Mouse (Mus musculus) CH12.LX (cell line): ENCODE measurements at regions not wholly inside any gene's neighbourhood (a gene's known extent, or its start where the extent isn't known, plus 50 kb on each side); places are given as distances from the start of the nearest gene placed in this dataset.

Source experiments
- DNase-seq: peaks from one replicate; pipeline ENCODE4 v3.0.0-alpha.2; 2013; ENCODE audit errors: extremely low read depth
- H3K27ac ChIP-seq: 2 replicates; pipeline ENCODE4 v1.5.1; 2012; ENCODE audit warnings: low read depth, mild to moderate bottlenecking, control low read depth, moderate library complexity; ENCODE audit not compliant: insufficient read depth
- H3K27me3 ChIP-seq: replicated peaks from 2 replicates; pipeline ENCODE3; 2012; ENCODE audit warnings: inconsistent platforms
- H3K36me3 ChIP-seq, 2 experiments: replicated peaks in 1 of 2; 2 replicates each; pipeline versions ENCODE3 to v1.6.1; 2012; ENCODE audit warnings: inconsistent platforms in 1 of 2, low read length in 1 of 2, mild to moderate bottlenecking in 1 of 2, mixed read lengths in 1 of 2, moderate library complexity in 1 of 2; ENCODE audit not compliant: control insufficient read depth in 1 of 2, insufficient read depth in 1 of 2
- H3K4me1 ChIP-seq, 2 experiments: 2 replicates each; pipeline ENCODE4 v1.6.1; 2012; ENCODE audit warnings: inconsistent platforms in 1 of 2, moderate library complexity in 1 of 2; ENCODE audit not compliant: insufficient read depth in 2 of 2, control insufficient read depth in 1 of 2
- H3K4me2 ChIP-seq: 2 replicates; pipeline ENCODE4 v1.6.1; 2012; ENCODE audit warnings: low read depth, mild to moderate bottlenecking, control low read depth; ENCODE audit not compliant: poor library complexity, insufficient read depth, severe bottlenecking
- H3K4me3 ChIP-seq, 3 experiments: fragments of 150-350 bp in 1 of 3; sonication (generic) in 1 of 3; replicated peaks in 1 of 3; 2 replicates each; pipeline versions ENCODE3 to v1.5.1; 2011 to 2012; ENCODE audit warnings: low read depth in 2 of 3, low read length in 2 of 3, mild to moderate bottlenecking in 2 of 3, moderate library complexity in 2 of 3, control low read depth in 1 of 3, improper control_type of control experiment in 1 of 3, inconsistent platforms in 1 of 3, mixed read lengths in 1 of 3; ENCODE audit not compliant: poor library complexity in 1 of 3
- H3K79me2 ChIP-seq: replicated peaks from 2 replicates; pipeline ENCODE4 v1.6.1; 2012; ENCODE audit warnings: mild to moderate bottlenecking, moderate library complexity; ENCODE audit not compliant: control insufficient read depth, poor library complexity, insufficient read depth, severe bottlenecking; ENCODE audit errors: extremely low read depth
- H3K9ac ChIP-seq: 2 replicates; pipeline ENCODE4 v1.6.1; 2012; ENCODE audit warnings: low read depth, mild to moderate bottlenecking, control low read depth, moderate library complexity; ENCODE audit not compliant: insufficient read depth
- H3K9me3 ChIP-seq: replicated peaks from 2 replicates; pipeline ENCODE3; 2012; ENCODE audit warnings: low read length, inconsistent platforms, mixed read lengths
- BHLHE40 ChIP-seq: IDR thresholded peaks from 2 replicates; pipeline ENCODE4 v1.6.1; 2011; ENCODE audit warnings: mild to moderate bottlenecking, low read depth, low read length, improper control_type of control experiment
- CHD1 ChIP-seq: IDR thresholded peaks from 2 replicates; pipeline ENCODE4 v1.6.1; 2012; ENCODE audit warnings: low read depth, low read length, improper control_type of control experiment, inconsistent platforms
- CHD2 ChIP-seq: IDR thresholded peaks from 2 replicates; pipeline ENCODE4 v1.6.1; 2011; ENCODE audit warnings: low read length, improper control_type of control experiment
- CTCF ChIP-seq, 2 experiments: IDR thresholded peaks in 1 of 2; conservative IDR thresholded peaks in 1 of 2; 2 replicates each; pipeline ENCODE4 v1.5.1; 2011 to 2012; ENCODE audit warnings: low read depth in 2 of 2, low read length in 2 of 2, improper control_type of control experiment in 1 of 2, inconsistent platforms in 1 of 2, mild to moderate bottlenecking in 1 of 2, moderate library complexity in 1 of 2
- ETS1 ChIP-seq: conservative IDR thresholded peaks from 2 replicates; pipeline ENCODE4 v1.6.1; 2012; ENCODE audit warnings: low read depth, mild to moderate bottlenecking, inconsistent platforms, low read length, improper control_type of control experiment, moderate library complexity
- HCFC1 ChIP-seq: IDR thresholded peaks from 2 replicates; pipeline ENCODE4 v1.6.1; 2012; ENCODE audit warnings: low read depth, mild to moderate bottlenecking, inconsistent platforms, low read length, improper control_type of control experiment
- JUN ChIP-seq: IDR thresholded peaks from 2 replicates; pipeline ENCODE4 v1.6.1; 2011; ENCODE audit warnings: low read depth, mild to moderate bottlenecking, low read length, improper control_type of control experiment, moderate library complexity; ENCODE audit not compliant: insufficient read depth
- MAFK ChIP-seq: IDR thresholded peaks from 2 replicates; pipeline ENCODE4 v1.6.1; 2011; ENCODE audit warnings: low read length, improper control_type of control experiment; ENCODE audit not compliant: insufficient replicate concordance
- MAZ ChIP-seq: IDR thresholded peaks from 2 replicates; pipeline ENCODE4 v1.6.1; 2012; ENCODE audit warnings: low read depth, mild to moderate bottlenecking, inconsistent platforms, low read length, improper control_type of control experiment, moderate library complexity
- MEF2A ChIP-seq: IDR thresholded peaks from 2 replicates; pipeline ENCODE4 v1.6.1; 2014; ENCODE audit warnings: low read depth, mild to moderate bottlenecking, inconsistent platforms, low read length, improper control_type of control experiment, borderline replicate concordance
- MXI1 ChIP-seq: IDR thresholded peaks from 2 replicates; pipeline ENCODE4 v1.6.1; 2011; ENCODE audit warnings: mild to moderate bottlenecking, low read depth, low read length, improper control_type of control experiment
- MYC ChIP-seq: IDR thresholded peaks from 2 replicates; pipeline ENCODE4 v1.6.1; 2011; ENCODE audit warnings: low read depth, mild to moderate bottlenecking, improper control_type of control experiment, low read length
- NELFE ChIP-seq: IDR thresholded peaks from 2 replicates; pipeline ENCODE4 v1.6.1; 2011; ENCODE audit warnings: low read depth, low read length, improper control_type of control experiment
- NRF1 ChIP-seq: IDR thresholded peaks from 2 replicates; pipeline ENCODE4 v1.6.1; 2014; ENCODE audit warnings: low read depth, mild to moderate bottlenecking, inconsistent platforms, low read length, improper control_type of control experiment, moderate library complexity
- POLR2A ChIP-seq: IDR thresholded peaks from 2 replicates; pipeline ENCODE4 v1.6.1; 2011; ENCODE audit warnings: low read depth, mild to moderate bottlenecking, improper control_type of control experiment, low read length
- RAD21 ChIP-seq: IDR thresholded peaks from 2 replicates; pipeline ENCODE4 v1.6.1; 2011; ENCODE audit warnings: low read depth, mild to moderate bottlenecking, low read length, improper control_type of control experiment, moderate library complexity
- RCOR1 ChIP-seq: conservative IDR thresholded peaks from 2 replicates; pipeline ENCODE4 v1.6.1; 2012; ENCODE audit warnings: low read depth, mild to moderate bottlenecking, inconsistent platforms, low read length, improper control_type of control experiment
- USF1 ChIP-seq: IDR thresholded peaks from 2 replicates; pipeline ENCODE4 v1.6.1; 2014; ENCODE audit warnings: low read depth, mild to moderate bottlenecking, inconsistent platforms, low read length, improper control_type of control experiment
- ZC3H11A ChIP-seq: IDR thresholded peaks from 2 replicates; pipeline ENCODE4 v1.6.1; 2012; ENCODE audit warnings: low read depth, mild to moderate bottlenecking, inconsistent platforms, low read length, improper control_type of control experiment
- ZKSCAN1 ChIP-seq: IDR thresholded peaks from 2 replicates; pipeline ENCODE4 v1.6.1; 2012; ENCODE audit warnings: low read depth, inconsistent platforms, low read length, improper control_type of control experiment, borderline replicate concordance
- ZMIZ1 ChIP-seq: IDR thresholded peaks from 2 replicates; pipeline ENCODE4 v1.6.1; 2012; ENCODE audit warnings: low read depth, mild to moderate bottlenecking, inconsistent platforms, low read length, improper control_type of control experiment
- dilution Hi-C: fragments of 300-500 bp; cut with MboI; formaldehyde crosslinking; loops from 2 replicates; pipeline ENCODE4 v1.14.3; 2020; ENCODE audit warnings: low sequenced_read_pairs; ENCODE audit not compliant: extremely low pct_unique_long_range_greater_than_20kb, extremely low pct_ligation_motif_present
- in situ Hi-C: fragments of 300-500 bp; cut with MboI; formaldehyde crosslinking; loops from 3 replicates; pipeline ENCODE4 v1.14.3; 2019; ENCODE audit warnings: low sequenced_read_pairs, low pct_ligation_motif_present, low pct_unique_long_range_greater_than_20kb, mixed read lengths

DNA sequence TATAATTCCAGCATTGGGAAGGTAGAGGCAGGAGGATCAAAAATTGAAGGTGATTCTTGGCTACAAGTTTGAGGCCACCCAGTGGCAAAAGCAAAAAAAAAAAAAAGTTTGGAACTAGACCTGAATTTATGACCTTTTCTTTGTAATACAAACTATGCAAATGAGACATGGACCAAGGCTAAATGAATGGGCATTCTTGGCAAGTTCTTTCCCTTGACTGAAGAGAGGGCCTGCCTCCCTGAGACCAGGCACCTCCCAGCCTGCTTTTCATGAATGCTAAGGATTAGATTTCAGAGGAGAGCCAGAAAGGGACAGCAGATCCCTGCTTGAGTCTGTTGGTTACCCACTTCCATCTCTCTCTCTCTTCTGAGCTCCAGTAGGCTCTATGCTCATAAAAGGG, 97.8 kb upstream of the Arntl start:
- DNase-seq: no peak
- no peaks in the 10 kb centered on the region for H3K79me2 ChIP-seq
- no peak for TF ChIP-seq ETS1
- no peak for TF ChIP-seq NRF1
- TF ChIP-seq NELFE: no peak
- no peak for TF ChIP-seq ZC3H11A
- TF ChIP-seq RCOR1: no peak
- TF ChIP-seq CHD2: no peak
- TF ChIP-seq POLR2A: no peak
- no peak for TF ChIP-seq MXI1
- TF ChIP-seq MYC: no peak
- no peak for TF ChIP-seq JUN
- TF ChIP-seq BHLHE40: no peak
- TF ChIP-seq RAD21: no peak
- TF ChIP-seq HCFC1: no peak
- in situ Hi-C loops: no loop called here
- no peaks in the 10 kb centered on the region for H3K27me3 ChIP-seq
- no peak overlapping the region for H3K4me2 ChIP-seq
- H3K36me3 ChIP-seq: no peaks in the 10 kb centered on the region
- no peaks in the 10 kb centered on the region for H3K4me1 ChIP-seq
- no peak overlapping the region for H3K9ac ChIP-seq
- dilution Hi-C loops: no loop called here
- no peak overlapping the region for H3K27ac ChIP-seq
- no peak overlapping the region for H3K4me3 ChIP-seq
- no peaks in the 10 kb centered on the region for H3K9me3 ChIP-seq

GRCm38 (mm10) chr7:113110867-113111508, 96.3 kb upstream of the Arntl start:
- no peaks in the 10 kb centered on the region for H3K36me3 ChIP-seq

More at GRCm38 (mm10) chr7:113110867-113111508, 96.3 kb upstream of the Arntl start:
- Histone ChIP-seq H3K9me3 (no peaks in the 10 kb centered on the region), H3K4me2 (no peak overlapping the region), H3K9ac (no peak overlapping the region), H3K4me1 (no peaks in the 10 kb centered on the region), H3K79me2 (no peaks in the 10 kb centered on the region), H3K27me3 (no peaks in the 10 kb centered on the region), H3K27ac (no peak overlapping the region), H3K4me3 (no peak overlapping the region)
- in situ Hi-C loops: no loop called here
- dilution Hi-C loops: no loop called here
- no peak for DNase-seq
- TF ChIP-seq ZMIZ1: no peak
- no peak for TF ChIP-seq ETS1
- TF ChIP-seq CTCF (conservative IDR thresholded peaks at IDR 0.05 in 1 of 2, IDR thresholded peaks at IDR 0.05 in 1 of 2; ENCODE audit: low read depth in 2 of 2, low read length in 2 of 2): no peak
- TF ChIP-seq POLR2A: no peak
- TF ChIP-seq MEF2A: no peak
- no peak for TF ChIP-seq USF1
- no peak for TF ChIP-seq ZKSCAN1
- no peak for TF ChIP-seq CHD1
- TF ChIP-seq MAZ: no peak
- TF ChIP-seq MAFK: no peak
